Mouse (Mus musculus) heart, postnatal 0 days (tissue): ENCODE measurements around the gene Dlg4. TPM values are rescaled to one million over a fixed set of nuclear protein-coding genes. Genes with fewer than 3 reads are reported as not detected.

Experiments used
- ATAC-seq: fragments of 200-750 bp; cut with Nextera tagmentation; 2 replicates; pipeline ENCODE4 v1.8.0; 2017; ENCODE audit warnings: low read depth, moderate number of reproducible peaks, moderate library complexity; ENCODE audit not compliant: insufficient read depth
- DNase-seq: peaks from one replicate; pipeline ENCODE4 v3.0.0-alpha.2; 2016; ENCODE audit warnings: low spot score
- H3K27ac ChIP-seq: fragments of 300-500 bp; sonication (generic); 2 replicates; pipeline ENCODE4 v1.5.1; 2014; ENCODE audit warnings: low read depth, mild to moderate bottlenecking
- H3K27me3 ChIP-seq: fragments of 300-500 bp; sonication (generic); 2 replicates; pipeline ENCODE4 v1.6.1; 2014; ENCODE audit warnings: low read length, mixed read lengths; ENCODE audit not compliant: control insufficient read depth, insufficient read depth
- H3K36me3 ChIP-seq: fragments of 300-500 bp; sonication (generic); replicated peaks from 2 replicates; pipeline ENCODE4 v1.6.1; 2014; ENCODE audit warnings: low read length, mixed read lengths; ENCODE audit not compliant: control insufficient read depth, insufficient read depth
- H3K4me1 ChIP-seq: fragments of 300-500 bp; sonication (generic); 2 replicates; pipeline ENCODE4 v1.6.1; 2014; ENCODE audit warnings: antibody characterized with exemption; ENCODE audit not compliant: control insufficient read depth, insufficient read depth
- H3K4me2 ChIP-seq: fragments of 300-500 bp; sonication (generic); 2 replicates; pipeline ENCODE4 v1.6.1; 2014; ENCODE audit warnings: low read depth, mild to moderate bottlenecking, low read length, moderate library complexity
- H3K4me3 ChIP-seq: fragments of 300-500 bp; sonication (generic); 2 replicates; pipeline ENCODE4 v1.5.1; 2014; ENCODE audit warnings: low read depth, low read length
- H3K9ac ChIP-seq: fragments of 300-500 bp; sonication (generic); replicated peaks from 2 replicates; pipeline ENCODE4 v1.6.1; 2014; ENCODE audit warnings: low read depth, low read length, mixed read lengths
- H3K9me3 ChIP-seq: fragments of 300-500 bp; sonication (generic); replicated peaks from 2 replicates; pipeline ENCODE4 v1.6.1; 2016; ENCODE audit warnings: low read length; ENCODE audit not compliant: control insufficient read depth
- CTCF ChIP-seq: IDR thresholded peaks from 2 replicates; pipeline ENCODE4 v1.5.1; 2016; ENCODE audit warnings: antibody characterized with exemption, control low read depth, low read depth
- EP300 ChIP-seq: IDR thresholded peaks from 2 replicates; pipeline ENCODE4 v1.6.1; 2016; ENCODE audit warnings: antibody characterized with exemption, low read depth
- WGBS: fragments of 180-500 bp; shearing (Covaris S2); extraction: QIAGEN DNeasy Blood & Tissue Kit; methylation state at CpG from one replicate; pipeline ENCODE4 v1.1.7; 2014; 5-methylcytosine and 5-hydroxymethylcytosine counted together
- polyA plus RNA-seq: library from polyadenylated mRNA; unstranded; fragments of >200 nt; fragmentation: Nextera tagmentation; extraction: Ambion mirVana; gene quantifications from 2 replicates; pipeline ENCODE4 v1.2.1, GENCODE M21; 2015
- total RNA-seq: library from RNA; depleted of rRNA; stranded (reverse); fragments of >200 nt; gene quantifications from 2 replicates; pipeline ENCODE4 v1.2.3, GENCODE M21; 2014; ENCODE audit warnings: low replicate concordance

The Dlg4 gene
- total and polyA plus RNA-seq, 2 experiments from 2014 or later = 2.2 to 10.3 TPM

DNA sequence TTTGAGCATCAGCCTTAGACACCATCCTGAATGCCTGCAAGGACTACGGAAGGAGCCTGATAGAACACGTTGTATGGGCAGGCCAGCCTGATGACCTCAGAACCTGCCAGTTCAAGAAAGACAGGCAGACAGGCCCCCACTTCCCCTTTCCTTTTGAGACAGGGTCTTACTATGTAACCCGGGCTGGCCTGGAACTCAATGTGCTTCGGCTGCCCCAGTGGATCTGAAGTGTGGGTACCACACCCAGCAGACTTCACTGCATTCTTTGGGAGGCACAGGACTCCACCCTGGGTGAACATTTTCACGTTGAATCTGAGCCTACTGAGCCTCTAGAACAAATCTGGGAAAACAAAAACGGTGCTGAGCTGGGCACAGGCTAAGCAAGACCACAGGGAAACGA, 21.4 kb downstream of the Dlg4 start:
- no peaks in the 10 kb centered on the region for H3K4me1 ChIP-seq
- no peaks in the 10 kb centered on the region for H3K27me3 ChIP-seq
- no peak overlapping the region for H3K4me3 ChIP-seq
- no peak for DNase-seq
- no peak overlapping the region for H3K4me2 ChIP-seq
- no peaks in the 10 kb centered on the region for H3K9me3 ChIP-seq
- H3K36me3 ChIP-seq = no peaks in the 10 kb centered on the region
- TF ChIP-seq CTCF (no peak), EP300 (no peak)
- H3K9ac ChIP-seq = no peak overlapping the region
- no peak for ATAC-seq
- no peak overlapping the region for H3K27ac ChIP-seq
- WGBS = 71% methylated on average over 7 of the region's 7 CpGs

DNA sequence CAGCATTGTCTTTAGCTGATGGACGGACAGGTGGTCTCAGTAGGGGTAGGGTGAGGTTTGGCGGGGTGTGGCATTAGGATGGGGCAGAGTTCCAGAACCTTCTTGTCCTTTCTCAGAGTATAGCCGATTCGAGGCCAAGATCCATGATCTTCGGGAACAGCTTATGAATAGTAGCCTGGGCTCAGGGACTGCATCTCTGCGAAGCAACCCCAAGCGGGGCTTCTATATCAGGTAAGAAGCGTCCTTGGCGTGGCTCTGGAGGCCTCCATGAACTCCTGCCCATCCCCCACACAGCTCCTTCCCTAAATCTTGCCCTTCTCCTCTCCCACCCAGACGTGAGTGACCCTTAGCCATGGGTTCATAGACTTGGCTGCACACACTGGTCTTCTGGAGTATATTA, 22.9 kb downstream of the Dlg4 start:
- no peak overlapping the region for H3K4me2 ChIP-seq
- 94% methylated on average over 10 of the region's 10 CpGs for WGBS
- TF ChIP-seq EP300 (no peak), CTCF (no peak)

DNA sequence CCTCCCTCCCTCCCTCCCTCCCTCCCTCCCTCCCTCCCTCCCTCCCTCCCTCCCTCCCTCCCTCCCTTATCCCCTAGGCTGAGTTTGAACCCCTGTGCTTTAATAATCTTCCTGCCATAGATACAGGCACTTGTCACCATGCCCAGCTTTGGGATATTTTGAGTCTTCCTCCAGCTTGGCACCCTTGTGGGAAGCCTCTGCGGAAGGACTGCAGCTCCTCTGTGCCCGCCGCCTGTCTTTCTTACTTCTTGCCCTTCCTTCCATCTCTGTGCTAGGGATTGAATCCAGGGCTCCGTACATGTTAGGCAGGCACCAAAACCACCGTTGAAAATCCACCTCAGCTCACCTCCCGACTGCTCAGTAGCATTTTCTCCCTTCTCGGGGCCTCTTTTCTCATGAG, 23.4 kb downstream of the Dlg4 start:
- 85% methylated on average over 7 of the region's 7 CpGs for WGBS
- DNase-seq (no peak), ATAC-seq (no peak)
- no peak overlapping the region for H3K9ac ChIP-seq
- no peak overlapping the region for H3K4me3 ChIP-seq
- no peaks in the 10 kb centered on the region for H3K4me1 ChIP-seq
- no peak overlapping the region for H3K4me2 ChIP-seq
- H3K27me3 ChIP-seq = no peaks in the 10 kb centered on the region
- H3K27ac ChIP-seq = no peak overlapping the region
- TF ChIP-seq EP300 = no peak
- no peak for TF ChIP-seq CTCF
- H3K36me3 ChIP-seq = no peaks in the 10 kb centered on the region
- no peaks in the 10 kb centered on the region for H3K9me3 ChIP-seq

More for the DNA sequence above, 22.9 kb downstream of the Dlg4 start:
- ATAC-seq (no peak), DNase-seq (no peak)
- Histone ChIP-seq H3K9me3 (no peaks in the 10 kb centered on the region), H3K4me3 (no peak overlapping the region), H3K9ac (no peak overlapping the region), H3K4me1 (no peaks in the 10 kb centered on the region), H3K27me3 (no peaks in the 10 kb centered on the region), H3K36me3 (no peaks in the 10 kb centered on the region), H3K27ac (no peak overlapping the region)

GRCm38 (mm10) chr11:70042309-70043085, 25.8 kb downstream of the Dlg4 start:
- Histone ChIP-seq H3K9ac (no peak overlapping the region), H3K4me2 (no peak overlapping the region), H3K27ac (no peak overlapping the region), H3K36me3 (no peaks in the 10 kb centered on the region), H3K27me3 (no peaks in the 10 kb centered on the region), H3K9me3 (no peaks in the 10 kb centered on the region), H3K4me1 (no peaks in the 10 kb centered on the region), H3K4me3 (no peak overlapping the region)
- TF ChIP-seq CTCF (no peak), EP300 (no peak)
- WGBS = 85% methylated on average over 23 of the region's 23 CpGs
- DNase-seq (no peak), ATAC-seq (no peak)

DNA sequence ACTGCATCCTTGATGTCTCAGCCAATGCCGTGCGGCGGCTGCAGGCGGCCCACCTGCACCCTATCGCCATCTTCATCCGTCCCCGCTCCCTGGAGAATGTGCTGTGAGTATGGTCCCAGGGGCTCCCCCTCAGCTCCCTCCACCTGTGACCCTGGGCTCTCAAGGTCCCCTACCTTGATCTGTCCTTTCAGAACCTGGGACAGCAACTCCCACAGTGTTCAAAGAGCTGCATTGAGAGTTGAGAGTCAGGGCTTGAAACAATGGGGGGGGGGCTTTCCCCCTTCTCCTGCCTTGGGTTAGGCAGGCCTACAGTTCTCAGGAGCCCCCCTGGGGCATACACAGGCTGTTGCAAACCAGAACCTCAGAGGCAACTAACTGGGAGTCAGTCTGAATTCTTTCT, 26.9 kb downstream of the Dlg4 start:
- 83% methylated on average over 7 of the region's 7 CpGs for WGBS
- Histone ChIP-seq H3K4me1 (no peaks in the 10 kb centered on the region), H3K4me3 (no peak overlapping the region), H3K9ac (no peak overlapping the region), H3K4me2 (no peak overlapping the region), H3K9me3 (no peaks in the 10 kb centered on the region), H3K27me3 (no peaks in the 10 kb centered on the region), H3K36me3 (no peaks in the 10 kb centered on the region), H3K27ac (no peak overlapping the region)
- no peak for DNase-seq
- TF ChIP-seq CTCF (no peak), EP300 (no peak)
- ATAC-seq = no peak

GRCm38 (mm10) chr11:70045435-70045834, 28.7 kb downstream of the Dlg4 start:
- no peak for ATAC-seq
- H3K27ac ChIP-seq = no peak overlapping the region
- no peaks in the 10 kb centered on the region for H3K9me3 ChIP-seq
- H3K36me3 ChIP-seq = no peaks in the 10 kb centered on the region
- no peak overlapping the region for H3K4me3 ChIP-seq
- H3K4me2 ChIP-seq = no peak overlapping the region
- no peak for DNase-seq
- no peaks in the 10 kb centered on the region for H3K4me1 ChIP-seq
- 51% methylated on average over 9 of the region's 9 CpGs for WGBS
- H3K9ac ChIP-seq = no peak overlapping the region
- TF ChIP-seq EP300 (no peak), CTCF (no peak)
- H3K27me3 ChIP-seq = no peaks in the 10 kb centered on the region
